Mouse (Mus musculus) cerebellum, postnatal 10 days (tissue): Measurements from ENCODE around the gene Gm4312.
A peak's percentile ranks its signal among the peaks of the same experiment; 100 is the strongest.
"Not testable (repeated sequence)": the region's sequence is repeated elsewhere in the genome, so short reads cannot be mapped to it uniquely, and the experiment has no call there.

Experiments used
- DNase-seq, 2 experiments: peaks; one replicate each; pipeline ENCODE4 v3.0.0; 2021; ENCODE audit warnings: mixed read lengths in 2 of 2

Gm4312 gene

GRCm38 (mm10) chr10:100382460-100382859 lies at the start of gene Gm4312:
TSS of gene Gm4312 (minus strand) at chr10:100382560.
- DNase-seq = not testable (repeated sequence)

- DNase-seq = no peak
These were observed 45.2 kb upstream of the Gm4312 start for GRCm38 (mm10) chr10:100427592-100427991.

GRCm38 (mm10) chr10:100415566-100415965 lies 33.2 kb upstream of the Gm4312 start:
- no peak for DNase-seq

GRCm38 (mm10) chr10:100402301-100402700 lies 19.9 kb upstream of the Gm4312 start:
- DNase-seq = not testable (repeated sequence)

GRCm38 (mm10) chr10:100361038-100361437 lies 21.3 kb downstream of the Gm4312 start, which contains the start of gene Gm4307:
TSS of gene Gm4307 (plus strand) at chr10:100361338.
- DNase-seq = not testable (repeated sequence)

- DNase-seq = peak; percentile 1 to 4
These were observed 25.5 kb downstream of the Gm4312 start for GRCm38 (mm10) chr10:100356841-100357240.

GRCm38 (mm10) chr10:100350793-100351192 lies 31.6 kb downstream of the Gm4312 start, which contains the start of gene Gm4305:
TSS of gene Gm4305 (plus strand) at chr10:100351093.
- DNase-seq = not testable (repeated sequence)

- not testable (repeated sequence) for DNase-seq
These were observed 36.7 kb downstream of the Gm4312 start, which contains the start of gene Gm4303 for GRCm38 (mm10) chr10:100345672-100346071. TSS of gene Gm4303 (plus strand) at chr10:100345972.

- not testable (repeated sequence) for DNase-seq
These were observed 41.8 kb downstream of the Gm4312 start, which contains the start of gene Gm4302 for GRCm38 (mm10) chr10:100340536-100340935. TSS of gene Gm4302 (plus strand) at chr10:100340836.

GRCm38 (mm10) chr10:100335376-100335775 lies 47.0 kb downstream of the Gm4312 start, which contains the start of gene Gm4301:
TSS of gene Gm4301 (plus strand) at chr10:100335676.
- not testable (repeated sequence) for DNase-seq
